Mouse (Mus musculus) adrenal gland, postnatal 4 days (tissue): ENCODE measurements around the gene Saal1. TPM values are rescaled to one million over a fixed set of nuclear protein-coding genes. Genes with fewer than 3 reads are reported as not detected.

Experiments used
- total RNA-seq, 2 experiments: library from RNA; stranded (reverse); gene quantifications; 2 replicates each; pipeline ENCODE4 v1.2.3; 2021

Gene Saal1
- total RNA-seq, 2 experiments from 2014 or later = 14.4 to 16.4 TPM

Other genes with a start within 250 kb of the Saal1 start
- gene Sergef, start 70.9 kb downstream of the Saal1 start, total RNA-seq = 10 to 100 TPM; 19.0 to 26.5 TPM
- gene Tph1, start 38.1 kb downstream of the Saal1 start, total RNA-seq = under 1 TPM; 0.37 to 0.73 TPM
- gene Saa3, start 5.0 kb upstream of the Saal1 start, total RNA-seq = 1 to 10 TPM; 1.1 to 1.2 TPM
- 1 to 10 TPM in 1 of 2 experiments, not detected in 1; 1.7 TPM for gene Saa4, start 21.9 kb upstream of the Saal1 start, total RNA-seq
- not detected for gene Saa1, start 32.3 kb upstream of the Saal1 start, total RNA-seq
- not detected for gene Saa2, start 41.1 kb upstream of the Saal1 start, total RNA-seq
- 10 to 100 TPM; 25.0 to 31.2 TPM for gene Hps5, start 85.4 kb upstream of the Saal1 start, total RNA-seq
- 10 to 100 TPM; 39.5 to 47.1 TPM for gene Gtf2h1, start 85.4 kb upstream of the Saal1 start, total RNA-seq
- gene Ldha, start 130.8 kb upstream of the Saal1 start, total RNA-seq = 100 to 1,000 TPM; 280 to 348 TPM
- not detected for gene Ldhc, start 150.5 kb upstream of the Saal1 start, total RNA-seq
- gene Tsg101, start 209.3 kb upstream of the Saal1 start, total RNA-seq = 10 to 100 TPM; 85.1 to 86.3 TPM
- gene Uevld, start 247.8 kb upstream of the Saal1 start, total RNA-seq = 10 to 100 TPM; 22.9 to 23.6 TPM